Mouse (Mus musculus) liver, embryonic 14 days (tissue): Measurements from ENCODE around the gene Defb15. TPM values are rescaled to one million over a fixed set of nuclear protein-coding genes. Genes with fewer than 3 reads are reported as not detected.

Experiments
- polyA plus RNA-seq: library from polyadenylated mRNA; depleted of rRNA; stranded (reverse); fragments of >200 nt; gene quantifications from 2 replicates; pipeline ENCODE4 v1.2.3, GENCODE M21; 2012; rRNA removed

Gene Defb15
- polyA plus RNA-seq = not detected in 2 replicates

GRCm38 (mm10) chr8:21932610-21933009 is at the start of gene Defb15:
Defb15 (minus strand) TSS chr8:21932710.

GRCm38 (mm10) chr8:21969475-21969874 is 37.0 kb upstream of the Defb15 start, which contains the start of gene Ccdc70:
Ccdc70 (plus strand) TSS chr8:21969775.

GRCm38 (mm10) chr8:21958414-21958813 is 25.9 kb upstream of the Defb15 start, which contains the start of gene Fam90a1a:
Fam90a1a (plus strand) TSS chr8:21958714.

GRCm38 (mm10) chr8:21946462-21946861 is 14.0 kb upstream of the Defb15 start, which contains the start of gene Defb13:
Defb13 (plus strand) TSS chr8:21946762.

GRCm38 (mm10) chr8:21938052-21938451 is 5.5 kb upstream of the Defb15 start, which contains the start of gene Defb35:
Defb35 (plus strand) TSS chr8:21938352.

GRCm38 (mm10) chr8:21906290-21906689 is 26.2 kb downstream of the Defb15 start, which contains the start of gene Defb11:
Defb11 (minus strand) TSS chr8:21906412.

GRCm38 (mm10) chr8:21885321-21885720 is 47.2 kb downstream of the Defb15 start, which contains the start of gene Defb9:
Defb9 (minus strand) TSS chr8:21885421.

Other genes with a start within 250 kb of the Defb15 start
- not detected in 2 replicates for gene AY761184, start 229.1 kb downstream of the Defb15 start, polyA plus RNA-seq
- gene Defa24, start 198.2 kb downstream of the Defb15 start, polyA plus RNA-seq = not detected in 2 replicates
- gene Defb50, start 109.2 kb downstream of the Defb15 start, polyA plus RNA-seq = not detected in 2 replicates
- not detected in 2 replicates for gene Defb2, start 92.8 kb downstream of the Defb15 start, polyA plus RNA-seq
- gene Defb10, start 73.8 kb downstream of the Defb15 start, polyA plus RNA-seq = not detected in 2 replicates
- not detected in 2 replicates for gene Defb9, start 47.3 kb downstream of the Defb15 start, polyA plus RNA-seq
- gene Defb11, start 26.3 kb downstream of the Defb15 start, polyA plus RNA-seq = not detected in 2 replicates
- not detected in 2 replicates for gene Defb35, start 5.6 kb upstream of the Defb15 start, polyA plus RNA-seq
- not detected in 2 replicates for gene Defb13, start 14.1 kb upstream of the Defb15 start, polyA plus RNA-seq
- not detected in 2 replicates for gene Fam90a1a, start 26.0 kb upstream of the Defb15 start, polyA plus RNA-seq
- not detected in 2 replicates for gene Ccdc70, start 37.1 kb upstream of the Defb15 start, polyA plus RNA-seq
- gene Atp7b, start 127.6 kb upstream of the Defb15 start, polyA plus RNA-seq = 8.5 and 9.9 TPM in 2 replicates
- 3.2 and 3.6 TPM in 2 replicates for gene Alg11, start 128.0 kb upstream of the Defb15 start, polyA plus RNA-seq
- gene Nek5, start 192.3 kb upstream of the Defb15 start, polyA plus RNA-seq = 0.03 TPM in 2 replicates
- 1.9 and 2.2 TPM in 2 replicates for gene Nek3, start 233.7 kb upstream of the Defb15 start, polyA plus RNA-seq